Mouse (Mus musculus) kidney, embryonic 16.5 days (tissue): ENCODE results near the gene Gm13420. TPM values are rescaled to one million over a fixed set of nuclear protein-coding genes. Genes with fewer than 3 reads are reported as not detected.
"Not testable (repeated sequence)": the region's sequence is repeated elsewhere in the genome, so short reads cannot be mapped to it uniquely, and the experiment has no call there.

Source experiments
- ATAC-seq: fragments of 200-750 bp; cut with Nextera tagmentation; 2 replicates; pipeline ENCODE4 v1.8.0; 2017; ENCODE audit warnings: moderate TSS enrichment; ENCODE audit not compliant: low FRiP score, low TSS enrichment
- H3K27ac ChIP-seq: fragments of 300-500 bp; sonication (generic); 2 replicates; pipeline ENCODE4 v1.5.1; 2014; ENCODE audit warnings: low read length
- H3K27me3 ChIP-seq: fragments of 300-500 bp; sonication (generic); 2 replicates; pipeline ENCODE4 v1.6.1; 2014; ENCODE audit warnings: low read length, control low read depth, mixed read lengths; ENCODE audit not compliant: insufficient read depth
- H3K36me3 ChIP-seq: fragments of 300-500 bp; sonication (generic); 2 replicates; pipeline ENCODE4 v1.6.1; 2014; ENCODE audit warnings: low read length, control low read depth, mixed read lengths; ENCODE audit not compliant: insufficient read depth
- H3K4me1 ChIP-seq: fragments of 300-500 bp; sonication (generic); 2 replicates; pipeline ENCODE4 v1.6.1; 2014; ENCODE audit warnings: low read length, control low read depth, mixed read lengths; ENCODE audit not compliant: insufficient read depth
- H3K4me2 ChIP-seq: fragments of 300-500 bp; sonication (generic); replicated peaks from 2 replicates; pipeline ENCODE4 v1.6.1; 2014; ENCODE audit warnings: low read depth, low read length
- H3K4me3 ChIP-seq: fragments of 300-500 bp; sonication (generic); 2 replicates; pipeline ENCODE4 v1.5.1; 2014; ENCODE audit warnings: mild to moderate bottlenecking, low read length
- H3K9ac ChIP-seq: fragments of 300-500 bp; sonication (generic); replicated peaks from 2 replicates; pipeline ENCODE4 v1.6.1; 2014; ENCODE audit warnings: low read length
- H3K9me3 ChIP-seq: fragments of 300-500 bp; sonication (generic); 2 replicates; pipeline ENCODE4 v1.6.1; 2016; ENCODE audit warnings: low read length, control low read depth
- WGBS: fragments of 180-500 bp; shearing (Covaris S2); extraction: QIAGEN DNeasy Blood & Tissue Kit; methylation state at CpG from one replicate; pipeline ENCODE4 v1.1.7; 2014; 5-methylcytosine and 5-hydroxymethylcytosine counted together
- polyA plus RNA-seq: library from polyadenylated mRNA; unstranded; fragments of >200 nt; fragmentation: Nextera tagmentation; extraction: Ambion mirVana; gene quantifications from 2 replicates; pipeline ENCODE4 v1.2.1, GENCODE M21; 2015

The Gm13420 gene
- polyA plus RNA-seq, 1 experiment from 2014 or later: 2.1 TPM

- Histone ChIP-seq H3K4me1 (peaks cover 17% of the 10 kb centered on the region), H3K27ac (no peak overlapping the region), H3K9me3 (no peaks in the 10 kb centered on the region), H3K4me3 (no peak overlapping the region), H3K36me3 (peaks cover 31% of the 10 kb centered on the region), H3K4me2 (no peak overlapping the region), H3K27me3 (no peaks in the 10 kb centered on the region), H3K9ac (no peak overlapping the region)
- WGBS: 79% methylated on average over 5 of the region's 5 CpGs
- ATAC-seq: no peak
These were observed 32.9 kb downstream of the Gm13420 start for GRCm38 (mm10) chr2:29718581-29718980.

DNA sequence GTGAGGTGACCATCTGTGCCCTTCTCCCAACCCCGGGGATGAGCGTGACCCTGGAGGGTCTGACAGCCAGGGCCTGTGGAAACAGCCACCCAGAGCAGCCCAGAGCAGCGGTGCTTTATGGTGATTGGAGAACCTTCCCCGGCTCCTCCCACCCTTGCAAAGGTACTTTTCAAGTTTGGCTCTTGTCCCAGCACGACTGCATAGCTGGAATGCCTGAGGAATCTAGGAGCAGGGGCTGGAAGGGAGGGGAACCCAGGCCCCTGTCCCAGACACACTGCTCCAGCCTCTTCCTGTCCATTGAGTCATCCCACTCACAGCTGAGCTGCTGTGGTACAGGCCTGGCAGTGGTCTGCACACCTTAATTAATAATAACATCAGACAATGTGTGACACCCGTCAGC is 34.8 kb downstream of the Gm13420 start:
- peaks cover 17% of the 10 kb centered on the region for H3K4me1 ChIP-seq
- H3K4me2 ChIP-seq: no peak overlapping the region
- H3K9me3 ChIP-seq: no peaks in the 10 kb centered on the region
- peak overlapping the region; percentile 84 for H3K27ac ChIP-seq
- no peak overlapping the region for H3K9ac ChIP-seq
- no peak overlapping the region for H3K4me3 ChIP-seq
- WGBS: 16% methylated on average over 6 of the region's 6 CpGs
- peak; percentile 93 for ATAC-seq
- no peaks in the 10 kb centered on the region for H3K27me3 ChIP-seq
- H3K36me3 ChIP-seq: peaks cover 30% of the 10 kb centered on the region

DNA sequence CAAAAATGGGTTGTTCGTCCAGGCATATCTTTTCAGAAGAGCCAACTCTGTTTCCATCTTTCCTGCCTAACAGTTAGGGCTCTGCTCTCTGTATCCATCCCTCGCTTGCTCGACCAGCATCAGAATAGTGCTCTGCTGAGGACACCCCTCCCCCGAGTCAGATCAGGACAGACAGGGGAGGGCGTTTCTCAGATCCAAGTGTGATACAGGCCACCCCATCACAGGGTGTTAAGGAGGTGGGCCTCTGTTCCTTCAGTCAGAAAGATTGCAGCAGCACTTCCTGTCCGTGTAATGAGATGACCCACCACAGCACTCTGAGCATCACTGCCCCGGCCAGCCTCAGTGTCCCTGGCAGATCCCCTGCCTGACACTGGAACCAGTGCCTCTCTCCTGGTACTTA is 35.3 kb downstream of the Gm13420 start:
- H3K4me1 ChIP-seq: peaks cover 17% of the 10 kb centered on the region
- H3K9me3 ChIP-seq: no peaks in the 10 kb centered on the region
- no peak overlapping the region for H3K4me2 ChIP-seq
- no peak overlapping the region for H3K9ac ChIP-seq
- H3K27me3 ChIP-seq: no peaks in the 10 kb centered on the region
- ATAC-seq: peak; percentile 43; the same call in 1 of the 2 replicates
- peak overlapping the region; percentile 84 for H3K27ac ChIP-seq
- WGBS: 32% methylated on average over 7 of the region's 7 CpGs
- H3K4me3 ChIP-seq: no peak overlapping the region
- H3K36me3 ChIP-seq: peaks cover 30% of the 10 kb centered on the region

- WGBS: 84% methylated on average over 5 of the region's 5 CpGs
- Histone ChIP-seq H3K4me1 (peaks cover 17% of the 10 kb centered on the region), H3K36me3 (peaks cover 25% of the 10 kb centered on the region; the same call in 1 of the 2 replicates), H3K27ac (no peak overlapping the region), H3K4me2 (no peak overlapping the region), H3K27me3 (no peaks in the 10 kb centered on the region), H3K9ac (no peak overlapping the region), H3K9me3 (no peaks in the 10 kb centered on the region), H3K4me3 (no peak overlapping the region)
- no peak for ATAC-seq
These were observed 37.4 kb downstream of the Gm13420 start for GRCm38 (mm10) chr2:29714127-29714526.

DNA sequence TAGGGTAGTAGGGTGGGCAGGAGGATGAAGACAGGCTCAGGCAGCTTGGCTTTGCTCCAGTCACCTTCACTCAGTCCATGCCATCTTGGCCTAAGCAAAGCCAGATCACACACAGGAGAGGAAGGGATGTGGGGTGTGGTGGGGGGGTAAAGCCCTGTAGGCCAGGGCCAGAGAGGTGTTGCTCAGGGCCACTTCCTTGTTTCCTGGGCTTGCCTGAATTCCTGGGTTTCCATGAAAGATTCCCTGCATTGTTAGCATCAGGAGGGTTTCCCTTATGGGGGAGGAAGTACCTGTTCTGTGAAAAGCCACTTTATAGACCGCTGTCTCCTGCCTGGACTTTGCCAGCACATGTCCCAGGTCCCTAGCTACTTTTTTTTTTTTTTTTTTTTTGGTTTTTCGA is 38.0 kb downstream of the Gm13420 start:
- no peak for ATAC-seq
- H3K9ac ChIP-seq: no peak overlapping the region
- H3K4me1 ChIP-seq: peaks cover 17% of the 10 kb centered on the region
- no peaks in the 10 kb centered on the region for H3K9me3 ChIP-seq
- WGBS: 100% methylated on average over 1 of the region's 2 CpGs
- no peak overlapping the region for H3K4me3 ChIP-seq
- peaks cover 27% of the 10 kb centered on the region; the same call in 1 of the 2 replicates for H3K36me3 ChIP-seq
- H3K4me2 ChIP-seq: no peak overlapping the region
- no peak overlapping the region for H3K27ac ChIP-seq
- no peaks in the 10 kb centered on the region for H3K27me3 ChIP-seq

DNA sequence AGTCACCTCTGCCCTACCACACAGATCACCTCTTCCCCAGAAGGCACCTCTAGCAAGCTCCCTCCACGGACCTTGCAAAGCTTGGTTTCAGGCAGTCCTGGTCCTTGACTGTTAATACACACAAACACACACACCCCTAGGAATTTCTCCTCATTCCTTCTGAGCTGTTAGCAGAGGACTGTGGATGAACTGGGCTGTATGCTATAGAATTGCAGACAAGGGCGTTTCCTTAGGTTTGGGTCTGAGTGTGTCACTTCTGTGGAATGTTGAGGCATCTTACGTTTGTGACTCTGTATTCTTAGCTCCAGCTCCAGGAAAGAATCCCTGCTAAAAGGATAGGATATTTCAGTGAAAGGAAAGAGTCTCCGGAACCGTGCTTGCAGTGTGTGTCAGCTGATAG is 39.6 kb downstream of the Gm13420 start:
- H3K9ac ChIP-seq: no peak overlapping the region
- H3K27me3 ChIP-seq: no peaks in the 10 kb centered on the region
- H3K36me3 ChIP-seq: peaks cover 32% of the 10 kb centered on the region

DNA sequence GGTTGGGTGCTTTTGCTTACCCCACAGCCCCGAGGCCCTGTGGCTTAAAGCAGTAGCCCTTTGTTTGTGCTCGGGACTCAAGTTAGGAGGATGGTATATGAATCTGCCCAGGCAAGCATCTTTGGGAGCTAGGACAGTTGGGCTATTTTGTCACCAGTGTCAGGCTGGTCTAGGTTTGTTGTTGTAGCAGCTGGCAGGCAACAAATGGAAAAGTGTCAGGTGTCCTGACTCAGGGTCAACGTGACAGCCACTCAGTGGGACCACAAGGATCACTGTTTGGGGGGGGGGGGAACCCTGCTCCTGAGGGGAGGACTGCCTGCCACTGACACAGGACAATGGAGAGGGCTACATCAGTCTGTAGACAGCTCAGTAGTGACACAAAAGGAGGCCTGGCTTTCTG is 40.4 kb downstream of the Gm13420 start:
- Histone ChIP-seq H3K4me3 (no peak overlapping the region), H3K27me3 (no peaks in the 10 kb centered on the region), H3K4me2 (no peak overlapping the region), H3K27ac (no peak overlapping the region), H3K9ac (no peak overlapping the region), H3K36me3 (peaks cover 36% of the 10 kb centered on the region), H3K9me3 (no peaks in the 10 kb centered on the region), H3K4me1 (peaks cover 5% of the 10 kb centered on the region)
- no peak for ATAC-seq
- 51% methylated on average over 3 of the region's 3 CpGs for WGBS

More for the DNA sequence above, 39.6 kb downstream of the Gm13420 start:
- peaks cover 13% of the 10 kb centered on the region for H3K4me1 ChIP-seq
- no peak overlapping the region for H3K4me2 ChIP-seq
- H3K9me3 ChIP-seq: no peaks in the 10 kb centered on the region
- ATAC-seq: no peak
- H3K27ac ChIP-seq: no peak overlapping the region
- 76% methylated on average over 5 of the region's 5 CpGs for WGBS
- H3K4me3 ChIP-seq: no peak overlapping the region

DNA sequence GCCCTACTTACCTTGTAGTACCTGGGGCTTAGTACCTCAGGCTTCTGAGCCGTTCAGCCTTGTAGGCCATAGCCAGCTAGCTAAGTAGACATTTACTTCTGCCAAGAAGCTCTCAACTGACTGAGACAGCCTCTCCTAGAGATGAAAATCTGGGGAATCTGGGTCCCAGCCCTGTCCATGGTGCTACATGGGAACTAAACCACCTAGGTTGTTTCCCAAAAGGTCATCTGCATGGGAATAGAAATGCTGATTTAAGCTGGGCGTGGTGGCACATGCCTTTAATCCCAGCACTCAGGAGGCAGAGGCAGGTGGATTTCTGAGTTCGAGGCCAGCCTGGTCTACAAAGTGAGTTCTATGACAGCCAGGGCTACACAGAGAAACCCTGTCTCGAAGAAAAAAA is 43.3 kb downstream of the Gm13420 start:
- H3K9me3 ChIP-seq, ATAC-seq, H3K4me1 ChIP-seq, H3K27me3 ChIP-seq, H3K27ac ChIP-seq, H3K4me2 ChIP-seq, H3K9ac ChIP-seq, H3K4me3 ChIP-seq: not testable (repeated sequence)
- H3K36me3 ChIP-seq: peaks cover 53% of the 10 kb centered on the region
- WGBS: 94% methylated on average over 4 of the region's 4 CpGs

- H3K27ac ChIP-seq: no peak overlapping the region
- H3K27me3 ChIP-seq: no peaks in the 10 kb centered on the region
- H3K9me3 ChIP-seq: no peaks in the 10 kb centered on the region
- peaks cover 58% of the 10 kb centered on the region for H3K36me3 ChIP-seq
- H3K9ac ChIP-seq: no peak overlapping the region
- H3K4me1 ChIP-seq: no peaks in the 10 kb centered on the region
- no peak overlapping the region for H3K4me2 ChIP-seq
- H3K4me3 ChIP-seq: no peak overlapping the region
- no peak for ATAC-seq
- 83% methylated on average over 4 of the region's 4 CpGs for WGBS
These were observed 43.8 kb downstream of the Gm13420 start for GRCm38 (mm10) chr2:29707731-29708130.

DNA sequence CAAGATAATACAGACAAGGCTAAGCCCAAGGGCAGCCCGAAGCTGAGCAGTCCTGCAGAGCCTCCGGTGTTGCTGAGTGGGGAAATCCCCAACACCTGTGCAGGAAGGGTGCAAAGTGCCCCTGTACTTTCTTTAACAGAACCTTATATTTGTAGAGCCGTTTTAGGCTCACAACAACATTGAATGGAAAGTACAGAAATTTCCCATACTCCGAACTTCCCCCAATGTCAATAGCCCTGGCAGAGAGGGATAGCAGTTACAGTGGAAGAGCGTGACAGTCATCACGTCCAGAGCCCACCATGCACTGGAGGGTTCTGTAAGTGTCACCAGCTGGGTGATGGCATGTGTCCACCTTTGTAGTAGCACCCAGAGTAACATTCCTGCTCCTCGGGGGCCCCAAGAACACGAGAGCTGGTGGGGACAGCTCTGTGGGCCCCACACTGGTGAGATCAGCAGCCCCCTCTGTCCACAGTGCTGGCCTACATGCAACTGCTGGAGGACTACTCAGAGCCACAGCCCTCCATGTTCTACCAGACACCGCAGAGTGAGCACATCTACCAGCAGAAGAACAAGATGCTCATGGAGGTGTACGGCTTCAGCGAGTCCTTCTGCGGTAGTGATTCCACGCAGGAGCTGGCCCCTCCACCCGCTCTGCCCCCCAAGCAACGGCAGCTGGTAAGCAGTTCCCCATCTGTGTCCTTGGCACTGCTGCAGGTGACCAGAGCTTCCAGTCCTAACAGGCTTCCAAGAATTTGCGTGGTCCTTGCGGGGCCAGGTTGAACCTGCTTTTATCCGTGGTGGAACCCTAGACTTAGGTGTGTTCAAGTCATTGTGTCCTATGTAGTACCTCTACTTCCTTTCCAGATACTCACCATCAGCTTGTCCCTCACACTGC is 44.5 kb downstream of the Gm13420 start:
- no peak overlapping the region for H3K9ac ChIP-seq
- no peak for ATAC-seq
- no peak overlapping the region for H3K4me2 ChIP-seq
- H3K27ac ChIP-seq: no peak overlapping the region
- no peaks in the 10 kb centered on the region for H3K4me1 ChIP-seq
- H3K36me3 ChIP-seq: peaks cover 60% of the 10 kb centered on the region
- H3K27me3 ChIP-seq: no peaks in the 10 kb centered on the region
- H3K9me3 ChIP-seq: no peaks in the 10 kb centered on the region
- 93% methylated on average over 18 of the region's 18 CpGs for WGBS
- no peak overlapping the region for H3K4me3 ChIP-seq
